Mouse (Mus musculus) forebrain, embryonic 13.5 days (tissue): ENCODE measurements around the gene Dag1. TPM values are rescaled to one million over a fixed set of nuclear protein-coding genes. Genes with fewer than 3 reads are reported as not detected.
A peak's percentile ranks its signal among the peaks of the same experiment; 100 is the strongest.
"Not testable (repeated sequence)": the region's sequence is repeated elsewhere in the genome, so short reads cannot be mapped to it uniquely, and the experiment has no call there.

Source experiments
- ATAC-seq: fragments of 200-750 bp; cut with Nextera tagmentation; 2 replicates; pipeline ENCODE4 v1.8.0; 2017
- H3K27ac ChIP-seq: fragments of 300-500 bp; sonication (generic); 2 replicates; pipeline ENCODE4 v1.5.1; 2015; ENCODE audit warnings: inconsistent platforms, mild to moderate bottlenecking, moderate library complexity
- H3K27me3 ChIP-seq: fragments of 300-500 bp; sonication (generic); 2 replicates; pipeline ENCODE4 v1.6.1; 2015; ENCODE audit warnings: mild to moderate bottlenecking, inconsistent platforms
- H3K36me3 ChIP-seq: fragments of 300-500 bp; sonication (generic); 2 replicates; pipeline ENCODE4 v1.6.1; 2015; ENCODE audit warnings: mild to moderate bottlenecking, inconsistent platforms; ENCODE audit not compliant: poor library complexity, severe bottlenecking
- H3K4me1 ChIP-seq: fragments of 300-500 bp; sonication (generic); 2 replicates; pipeline ENCODE4 v1.6.1; 2015; ENCODE audit warnings: inconsistent platforms
- H3K4me2 ChIP-seq: fragments of 300-500 bp; sonication (generic); 2 replicates; pipeline ENCODE4 v1.6.1; 2015; ENCODE audit warnings: inconsistent platforms, mild to moderate bottlenecking, moderate library complexity
- H3K4me3 ChIP-seq: fragments of 300-500 bp; sonication (generic); 2 replicates; pipeline ENCODE4 v1.5.1; 2015; ENCODE audit warnings: mild to moderate bottlenecking, inconsistent platforms
- H3K9ac ChIP-seq: fragments of 300-500 bp; sonication (generic); 2 replicates; pipeline ENCODE4 v1.6.1; 2015; ENCODE audit warnings: mild to moderate bottlenecking, inconsistent platforms
- H3K9me3 ChIP-seq: fragments of 300-500 bp; sonication (generic); replicated peaks from 2 replicates; pipeline ENCODE4 v1.6.1; 2016; ENCODE audit warnings: inconsistent platforms
- WGBS: fragments of 180-500 bp; shearing (Covaris S2); methylation state at CpG from one replicate; pipeline ENCODE4 v1.1.7; 2015; 5-methylcytosine and 5-hydroxymethylcytosine counted together
- polyA plus RNA-seq: library from polyadenylated mRNA; unstranded; fragments of >200 nt; fragmentation: Nextera tagmentation; extraction: Ambion mirVana; gene quantifications from 2 replicates; pipeline ENCODE4 v1.2.1, GENCODE M21; 2015

Dag1 gene
- polyA plus RNA-seq, 1 experiment from 2014 or later: 40.8 TPM

DNA sequence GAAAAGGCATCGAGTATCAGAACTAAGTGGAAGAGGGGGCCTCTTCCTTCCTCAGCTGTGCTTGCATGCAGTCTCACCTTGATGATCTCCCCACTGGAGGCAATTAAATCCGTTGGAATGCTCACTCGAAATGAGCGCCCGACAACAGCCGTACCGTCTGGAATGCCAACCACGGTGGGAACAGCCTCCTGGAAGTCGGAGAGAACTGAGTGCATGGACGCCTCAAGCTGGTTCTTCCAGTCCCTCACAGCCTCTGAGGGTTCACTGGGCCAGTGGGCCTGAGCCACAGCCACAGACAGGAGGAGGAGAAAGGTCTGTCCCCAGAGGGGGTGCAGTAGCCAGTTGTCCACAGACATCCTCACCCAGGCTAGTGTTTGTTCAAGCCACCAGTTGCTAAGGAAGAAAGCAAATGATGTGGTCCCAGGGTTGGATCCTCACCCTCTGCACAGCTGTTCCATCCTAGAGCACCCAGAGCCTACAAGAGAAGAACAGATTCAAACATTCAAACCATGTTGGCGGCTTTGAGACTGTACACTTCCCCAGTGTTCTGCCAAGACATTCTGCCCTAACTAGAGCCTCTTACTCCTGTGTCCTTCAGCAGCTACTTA, 45.7 kb downstream of the Dag1 start:
- H3K4me2 ChIP-seq: no peak overlapping the region
- H3K36me3 ChIP-seq: peaks cover 23% of the 10 kb centered on the region
- 73% methylated on average over 11 of the region's 11 CpGs for WGBS
- H3K4me1 ChIP-seq: peaks cover 11% of the 10 kb centered on the region
- ATAC-seq: no peak
- H3K4me3 ChIP-seq: no peak overlapping the region
- no peaks in the 10 kb centered on the region for H3K9me3 ChIP-seq
- H3K27me3 ChIP-seq: no peaks in the 10 kb centered on the region
- H3K27ac ChIP-seq: no peak overlapping the region
- no peak overlapping the region for H3K9ac ChIP-seq

DNA sequence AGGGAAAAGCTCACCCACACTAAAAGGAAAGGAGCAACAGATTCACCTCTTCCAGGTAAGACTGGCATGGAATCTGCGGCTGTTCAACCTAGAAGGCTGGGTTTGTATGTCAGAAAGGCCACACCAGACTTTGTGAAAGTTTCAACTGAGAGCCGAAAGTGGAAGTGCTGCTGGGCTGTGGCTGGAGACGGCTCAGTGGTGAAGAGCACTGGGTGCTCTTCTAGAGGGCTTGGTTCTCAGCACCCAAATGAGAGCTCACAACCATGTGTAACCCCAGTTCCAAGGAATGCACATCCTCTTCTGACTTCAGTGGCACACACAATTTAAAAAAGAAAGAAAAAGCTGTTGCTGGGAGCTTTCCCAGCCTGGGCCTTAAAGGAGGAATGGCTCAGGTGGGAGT, 46.4 kb downstream of the Dag1 start:
- Histone ChIP-seq H3K4me1 (peaks cover 18% of the 10 kb centered on the region), H3K9ac (no peak overlapping the region), H3K27ac (no peak overlapping the region), H3K36me3 (peaks cover 23% of the 10 kb centered on the region), H3K4me2 (no peak overlapping the region), H3K27me3 (no peaks in the 10 kb centered on the region), H3K4me3 (no peak overlapping the region), H3K9me3 (no peaks in the 10 kb centered on the region)
- 94% methylated on average over 3 of the region's 3 CpGs for WGBS
- ATAC-seq: no peak

DNA sequence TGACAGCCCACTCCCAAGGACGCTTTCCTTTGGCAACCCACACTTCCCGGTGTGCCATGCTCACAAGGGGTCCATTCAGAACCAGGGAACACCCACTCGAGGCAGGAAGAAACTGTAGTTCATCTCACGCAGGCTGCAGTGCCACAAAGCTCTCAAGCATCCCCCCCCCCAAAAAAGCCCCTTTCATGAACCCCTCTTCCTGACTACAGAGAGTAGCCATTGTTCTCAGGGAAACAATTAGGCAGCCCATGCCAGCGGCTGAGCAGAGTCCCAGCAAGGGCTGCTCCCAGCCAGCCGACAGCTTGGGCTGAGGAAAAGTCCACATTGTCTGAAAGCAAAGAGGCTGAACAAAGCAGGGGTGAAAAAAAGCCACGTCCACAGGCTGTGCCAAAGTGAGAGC, 50.7 kb downstream of the Dag1 start:
- WGBS: 5% methylated on average over 7 of the region's 7 CpGs
- peak overlapping the region; percentile 86 for H3K27ac ChIP-seq
- H3K4me2 ChIP-seq: peak overlapping the region; percentile 25
- no peak overlapping the region for H3K4me3 ChIP-seq
- peak; percentile 77 for ATAC-seq
- no peaks in the 10 kb centered on the region for H3K9me3 ChIP-seq
- peaks cover 18% of the 10 kb centered on the region for H3K4me1 ChIP-seq
- peak overlapping the region; percentile 46 for H3K9ac ChIP-seq
- peaks cover 41% of the 10 kb centered on the region for H3K36me3 ChIP-seq
- no peaks in the 10 kb centered on the region for H3K27me3 ChIP-seq

DNA sequence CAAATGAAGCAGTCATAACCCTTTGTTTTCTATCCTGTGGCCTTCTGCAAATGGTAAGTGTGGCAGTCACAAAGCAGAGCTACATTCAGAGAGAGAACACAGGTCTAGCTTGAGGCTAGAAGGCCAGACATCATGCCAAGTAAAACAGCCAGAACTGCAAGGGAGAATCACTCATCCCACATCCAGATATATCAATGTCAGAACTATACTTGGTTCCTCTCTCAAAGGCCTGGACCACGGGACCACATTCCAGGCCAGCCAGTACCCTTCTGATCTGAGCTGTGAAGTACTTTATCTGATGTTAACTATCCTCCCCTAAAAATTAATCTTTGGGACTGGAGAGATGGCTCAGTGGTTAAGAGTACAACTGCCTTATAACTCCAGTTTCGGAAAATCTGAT, 51.3 kb downstream of the Dag1 start:
- 0 out of 2 replicates have a peak overlapping the region, but pooled peaks have one; percentile 40 for H3K27ac ChIP-seq
- H3K4me1 ChIP-seq: peaks cover 18% of the 10 kb centered on the region
- no peaks in the 10 kb centered on the region for H3K9me3 ChIP-seq
- peak overlapping the region; percentile 26; the same call in 1 of the 2 replicates for H3K9ac ChIP-seq
- H3K36me3 ChIP-seq: peaks cover 41% of the 10 kb centered on the region
- no peak overlapping the region for H3K4me3 ChIP-seq
- 79% methylated on average over 2 of the region's 2 CpGs for WGBS
- ATAC-seq: no peak
- H3K4me2 ChIP-seq: no peak overlapping the region
- no peaks in the 10 kb centered on the region for H3K27me3 ChIP-seq

DNA sequence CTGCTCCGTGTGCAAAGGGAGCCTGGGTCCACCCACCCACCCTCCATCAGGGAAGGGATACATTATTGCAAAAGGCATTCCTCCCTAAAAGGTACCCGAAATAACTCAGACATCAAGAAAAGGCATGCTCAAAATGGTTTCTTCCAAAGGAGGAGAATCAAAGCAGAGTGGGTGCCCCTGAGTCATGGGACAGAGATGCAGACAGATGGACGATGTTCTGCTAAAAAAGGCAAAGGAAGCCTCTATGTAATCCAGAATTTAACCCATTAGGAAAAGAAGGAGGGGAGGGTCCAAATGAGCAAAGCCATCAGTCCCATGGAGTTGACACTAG, 58.2 kb downstream of the Dag1 start:
- Histone ChIP-seq H3K4me1 (peaks cover 19% of the 10 kb centered on the region), H3K4me3 (no peak overlapping the region), H3K9me3 (no peaks in the 10 kb centered on the region), H3K9ac (no peak overlapping the region), H3K27me3 (no peaks in the 10 kb centered on the region), H3K27ac (peak overlapping the region; percentile 61; the same call in 1 of the 2 replicates), H3K36me3 (peaks cover 45% of the 10 kb centered on the region), H3K4me2 (no peak overlapping the region)
- 73% methylated on average over 3 of the region's 3 CpGs for WGBS
- ATAC-seq: no peak

GRCm38 (mm10) chr9:108204884-108205570, 58.7 kb downstream of the Dag1 start:
- Histone ChIP-seq H3K27ac (peak overlapping the region; percentile 61), H3K9ac (no peak overlapping the region), H3K4me3 (no peak overlapping the region), H3K4me1 (peaks cover 23% of the 10 kb centered on the region), H3K27me3 (no peaks in the 10 kb centered on the region), H3K4me2 (no peak overlapping the region), H3K36me3 (peaks cover 44% of the 10 kb centered on the region), H3K9me3 (no peaks in the 10 kb centered on the region)
- 37% methylated on average over 8 of the region's 8 CpGs for WGBS
- no peak; the same call in 1 of the 2 replicates for ATAC-seq

DNA sequence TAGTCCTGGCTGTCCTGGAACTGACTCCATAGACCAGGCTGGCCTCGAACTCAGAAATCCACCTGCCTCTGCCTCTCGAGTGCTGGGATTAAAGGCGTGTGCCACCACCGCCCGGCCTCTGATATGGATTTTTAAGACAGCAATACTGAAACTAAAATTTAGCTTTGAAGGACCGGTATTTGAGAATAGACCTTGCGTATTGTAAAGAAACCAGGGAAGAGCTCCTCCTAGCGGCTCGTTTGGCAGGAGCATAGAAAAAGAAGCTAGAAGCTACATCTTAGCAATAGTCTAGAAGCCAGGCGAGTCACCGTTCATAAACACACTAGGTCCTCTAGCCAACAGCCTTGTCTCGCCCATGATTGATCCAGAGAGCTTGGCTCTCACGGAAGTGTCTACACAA, 60.7 kb downstream of the Dag1 start:
- no peak overlapping the region for H3K9ac ChIP-seq
- no peak overlapping the region for H3K4me2 ChIP-seq
- WGBS: 43% methylated on average over 13 of the region's 13 CpGs
- ATAC-seq: no peak
- H3K4me1 ChIP-seq: peaks cover 23% of the 10 kb centered on the region
- H3K27ac ChIP-seq: no peak overlapping the region
- no peak overlapping the region for H3K4me3 ChIP-seq
- peaks cover 24% of the 10 kb centered on the region for H3K36me3 ChIP-seq
- no peaks in the 10 kb centered on the region for H3K27me3 ChIP-seq
- no peaks in the 10 kb centered on the region for H3K9me3 ChIP-seq

- Histone ChIP-seq H3K36me3 (peaks cover 16% of the 10 kb centered on the region), H3K4me2 (no peak overlapping the region), H3K9ac (no peak overlapping the region), H3K9me3 (no peaks in the 10 kb centered on the region), H3K27me3 (no peaks in the 10 kb centered on the region), H3K4me1 (peaks cover 30% of the 10 kb centered on the region), H3K27ac (no peak overlapping the region), H3K4me3 (no peak overlapping the region)
- 95% methylated on average over 2 of the region's 2 CpGs for WGBS
- no peak for ATAC-seq
Observed at GRCm38 (mm10) chr9:108202169-108202568, 61.6 kb downstream of the Dag1 start.

GRCm38 (mm10) chr9:108201160-108201559, 62.6 kb downstream of the Dag1 start:
- 0% methylated on average over 13 of the region's 13 CpGs for WGBS
- H3K9ac ChIP-seq: peak overlapping the region; percentile 53
- H3K4me2 ChIP-seq: peak overlapping the region; percentile 55
- peak; percentile 90 for ATAC-seq
- peaks cover 7% of the 10 kb centered on the region; the same call in 1 of the 2 replicates for H3K36me3 ChIP-seq
- no peaks in the 10 kb centered on the region for H3K9me3 ChIP-seq
- H3K27me3 ChIP-seq: no peaks in the 10 kb centered on the region
- H3K27ac ChIP-seq: no peak overlapping the region
- peaks cover 35% of the 10 kb centered on the region for H3K4me1 ChIP-seq
- H3K4me3 ChIP-seq: peak overlapping the region; percentile 24

DNA sequence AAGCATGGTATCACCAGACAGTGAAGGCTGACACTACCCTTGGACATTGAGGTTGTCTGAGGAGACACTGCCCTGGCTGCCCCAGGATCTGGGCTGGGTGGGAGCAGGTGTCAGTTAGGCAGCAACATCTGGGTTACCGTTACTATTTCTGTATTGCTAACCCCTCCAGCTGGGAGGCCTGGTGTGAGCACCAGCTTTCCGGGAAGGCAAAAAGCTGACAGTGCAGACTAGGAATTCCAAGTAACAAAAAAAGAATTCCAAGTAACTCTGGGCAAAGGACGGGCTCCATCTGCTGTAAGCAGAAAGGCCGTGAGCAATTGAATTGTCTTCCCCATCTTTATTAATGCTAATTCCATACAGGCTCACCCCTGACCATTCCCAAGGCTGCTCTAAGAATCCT, 65.1 kb downstream of the Dag1 start:
- Histone ChIP-seq H3K4me3 (no peak overlapping the region), H3K9me3 (no peaks in the 10 kb centered on the region), H3K27ac (no peak overlapping the region), H3K36me3 (no peaks in the 10 kb centered on the region), H3K4me2 (no peak overlapping the region), H3K9ac (no peak overlapping the region), H3K27me3 (0 out of 2 replicates have a peak, but pooled peaks cover 2% of the 10 kb centered on the region), H3K4me1 (peaks cover 23% of the 10 kb centered on the region)
- ATAC-seq: no peak
- WGBS: 59% methylated on average over 4 of the region's 4 CpGs

- peaks cover 23% of the 10 kb centered on the region for H3K4me1 ChIP-seq
- no peak for ATAC-seq
- WGBS: 19% methylated on average over 24 of the region's 24 CpGs
- H3K36me3 ChIP-seq: no peaks in the 10 kb centered on the region
- no peak overlapping the region for H3K27ac ChIP-seq
- H3K9me3 ChIP-seq: no peaks in the 10 kb centered on the region
- H3K9ac ChIP-seq: no peak overlapping the region; the same call in none of the 2 replicates
- H3K27me3 ChIP-seq: 0 out of 2 replicates have a peak, but pooled peaks cover 2% of the 10 kb centered on the region
- peak overlapping the region; percentile 19 for H3K4me3 ChIP-seq
- peak overlapping the region; percentile 52 for H3K4me2 ChIP-seq
Observed at GRCm38 (mm10) chr9:108196920-108197677, 66.7 kb downstream of the Dag1 start.

DNA sequence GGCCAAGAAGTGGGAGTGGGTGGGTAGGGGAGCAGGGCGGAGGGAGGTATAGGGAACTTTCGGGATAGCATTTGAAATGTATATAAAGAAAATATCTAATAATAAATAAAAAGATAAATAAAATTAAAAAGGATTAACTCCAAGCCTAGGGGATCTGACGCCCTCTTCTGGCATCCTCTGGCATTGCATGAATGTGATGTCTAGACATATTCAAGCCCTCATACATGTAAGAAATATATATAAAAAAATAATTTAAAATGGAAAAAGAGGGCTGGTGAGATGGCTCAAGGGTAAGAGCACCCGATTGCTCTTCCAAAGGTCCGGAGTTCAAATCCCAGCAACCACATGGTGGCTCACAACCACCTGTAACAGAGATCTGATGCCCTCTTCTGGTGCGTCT, 67.5 kb downstream of the Dag1 start:
- H3K36me3 ChIP-seq, ATAC-seq: not testable (repeated sequence)

More for the DNA sequence above, 67.5 kb downstream of the Dag1 start:
- 67% methylated on average over 6 of the region's 6 CpGs for WGBS
- not testable (repeated sequence) for H3K4me3 ChIP-seq, H3K27ac ChIP-seq, H3K9me3 ChIP-seq, H3K9ac ChIP-seq, H3K4me2 ChIP-seq, H3K27me3 ChIP-seq
- H3K4me1 ChIP-seq: peaks cover 23% of the 10 kb centered on the region
